Mouse (Mus musculus) liver, embryonic 14.5 days (tissue): ENCODE results near the gene Rpl27.

ENCODE experiments used
- CTCF ChIP-seq: IDR thresholded peaks from 2 replicates; pipeline ENCODE4 v1.5.1; 2016; ENCODE audit warnings: antibody characterized with exemption, low read depth, control low read depth
- EP300 ChIP-seq: IDR thresholded peaks from 2 replicates; pipeline ENCODE4 v1.6.1; 2016; ENCODE audit warnings: antibody characterized with exemption, low read depth

GRCm38 (mm10) chr11:101417101-101417855, 24.8 kb upstream of the Rpl27 start, which contains the start of gene Aarsd1:
- TF ChIP-seq CTCF = 0 out of 2 replicates have a peak, but pooled peaks have one; percentile 2
- TF ChIP-seq EP300 = no peak; the same call in 1 of the 2 replicates
